Mouse (Mus musculus) C2C12 (cell line): ENCODE data around the gene Grik3. TPM values are rescaled to one million over a fixed set of nuclear protein-coding genes. Genes with fewer than 3 reads are reported as not detected.

Experiments used
- H3K27me3 ChIP-seq: one replicate; pipeline ENCODE4 v1.6.1; 2011; ENCODE audit not compliant: control insufficient read depth, insufficient read depth, insufficient read length
- H3K36me3 ChIP-seq: one replicate; pipeline ENCODE4 v1.6.1; 2011; ENCODE audit not compliant: control insufficient read depth, insufficient read depth
- H3K4me3 ChIP-seq: one replicate; pipeline ENCODE4 v1.5.1; 2011; ENCODE audit warnings: mild to moderate bottlenecking, control low read depth; ENCODE audit not compliant: poor library complexity, insufficient read depth, severe bottlenecking
- H3K79me2 ChIP-seq: one replicate; pipeline ENCODE4 v1.6.1; 2011; ENCODE audit not compliant: control insufficient read depth, insufficient read depth
- H3K79me3 ChIP-seq: one replicate; pipeline ENCODE4 v1.6.1; 2011; ENCODE audit warnings: low read depth, control low read depth
- H3ac ChIP-seq: one replicate; pipeline ENCODE3; 2011; ENCODE audit warnings: low read depth; ENCODE audit not compliant: control insufficient read depth, insufficient read length
- CEBPB ChIP-seq: IDR thresholded peaks from one replicate; pipeline ENCODE4 v1.6.1; 2011; ENCODE audit warnings: low read depth, mild to moderate bottlenecking, control low read depth, moderate library complexity
- CTCF ChIP-seq: IDR thresholded peaks from one replicate; pipeline ENCODE4 v1.5.1; 2011; ENCODE audit not compliant: control insufficient read depth, insufficient read depth, insufficient read length
- FOSL1 ChIP-seq: IDR thresholded peaks from one replicate; pipeline ENCODE4 v1.8.0; 2011; ENCODE audit warnings: mild to moderate bottlenecking, low read length; ENCODE audit not compliant: poor library complexity, insufficient read depth, severe bottlenecking
- MAX ChIP-seq: IDR thresholded peaks from one replicate; pipeline ENCODE4 v1.6.1; 2011; ENCODE audit warnings: mild to moderate bottlenecking, control low read depth
- MYOD1 ChIP-seq: IDR thresholded peaks from one replicate; pipeline ENCODE4 v1.6.1; 2011; ENCODE audit warnings: low read depth; ENCODE audit not compliant: control insufficient read depth, insufficient read length
- MYOG ChIP-seq: IDR thresholded peaks from one replicate; pipeline ENCODE4 v1.6.1; 2011; ENCODE audit not compliant: control insufficient read depth, insufficient read length; ENCODE audit errors: extremely low read depth
- USF1 ChIP-seq: IDR thresholded peaks from one replicate; pipeline ENCODE4 v1.6.1; 2011; ENCODE audit warnings: low read depth, mild to moderate bottlenecking, control low read depth, moderate library complexity
- polyA plus RNA-seq: library from polyadenylated mRNA; unstranded; fragments of >200 nt; fragmentation: generic; extraction: Trizol; gene quantifications from one replicate; pipeline ENCODE4 v1.2.1, GENCODE M21; 2012; ENCODE audit warnings: missing spikeins

Gene Grik3
- polyA plus RNA-seq, 1 experiment = 0.01 TPM

DNA sequence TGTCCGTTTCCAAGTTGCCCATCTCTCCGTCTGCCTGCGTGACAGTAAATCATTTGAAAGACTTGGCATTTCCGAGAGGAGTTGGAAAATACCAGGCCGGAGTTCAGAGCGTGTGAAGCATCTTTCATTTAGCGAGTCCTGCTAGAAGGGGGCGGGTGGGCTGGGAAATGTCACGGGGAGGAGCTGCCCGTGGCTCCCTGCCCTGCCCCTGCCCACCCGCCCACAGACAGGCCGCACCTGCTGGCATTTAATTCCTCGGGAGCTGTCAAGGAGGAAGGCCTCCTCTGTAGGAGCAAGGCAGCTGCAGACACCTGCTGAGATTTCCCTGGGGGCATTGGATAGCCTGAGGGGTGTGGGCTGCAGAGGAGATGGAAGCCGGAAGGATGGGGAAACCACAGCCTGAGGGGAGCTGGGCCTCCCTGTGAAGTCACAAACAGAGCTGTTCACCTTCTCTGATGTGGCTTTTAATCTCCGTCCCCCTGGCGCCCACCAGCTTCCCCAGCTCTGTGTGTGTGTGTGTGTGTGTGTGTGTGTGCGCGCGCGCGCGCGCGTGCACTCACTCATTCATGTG is 161.3 kb downstream of the Grik3 start:
- Histone ChIP-seq H3K79me3 (no peaks in the 10 kb centered on the region), H3ac (no peak overlapping the region), H3K79me2 (no peaks in the 10 kb centered on the region), H3K36me3 (no peaks in the 10 kb centered on the region), H3K27me3 (no peaks in the 10 kb centered on the region), H3K4me3 (no peak overlapping the region)
- no peak for TF ChIP-seq USF1
- no peak for TF ChIP-seq MYOD1
- no peak for TF ChIP-seq MAX
- TF ChIP-seq CEBPB = no peak
- no peak for TF ChIP-seq FOSL1
- no peak for TF ChIP-seq MYOG
- no peak for TF ChIP-seq CTCF

DNA sequence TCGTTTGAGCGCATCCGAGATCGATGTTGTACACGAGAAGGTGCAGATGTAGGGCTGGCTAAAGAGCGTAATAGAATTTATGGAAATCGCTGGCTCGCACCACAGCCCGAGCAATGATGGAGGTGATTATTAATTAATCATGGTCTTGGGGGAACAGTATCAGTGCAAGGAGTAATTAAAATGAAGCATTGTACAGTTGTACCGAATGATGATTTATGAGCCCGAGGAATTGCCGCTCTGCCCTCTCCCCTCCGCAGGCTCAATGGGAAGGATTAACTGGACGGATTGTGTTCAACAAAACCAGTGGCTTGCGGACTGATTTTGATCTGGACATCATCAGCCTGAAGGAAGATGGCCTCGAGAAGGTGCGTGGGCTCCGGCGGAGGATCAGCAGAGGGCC is 165.5 kb downstream of the Grik3 start:
- H3K27me3 ChIP-seq = no peaks in the 10 kb centered on the region
- TF ChIP-seq CTCF (no peak), USF1 (no peak), CEBPB (no peak), MYOD1 (no peak), FOSL1 (no peak), MYOG (no peak), MAX (no peak)
- no peaks in the 10 kb centered on the region for H3K79me3 ChIP-seq
- H3K36me3 ChIP-seq = no peaks in the 10 kb centered on the region
- no peaks in the 10 kb centered on the region for H3K79me2 ChIP-seq
- no peak overlapping the region for H3K4me3 ChIP-seq
- H3ac ChIP-seq = no peak overlapping the region

DNA sequence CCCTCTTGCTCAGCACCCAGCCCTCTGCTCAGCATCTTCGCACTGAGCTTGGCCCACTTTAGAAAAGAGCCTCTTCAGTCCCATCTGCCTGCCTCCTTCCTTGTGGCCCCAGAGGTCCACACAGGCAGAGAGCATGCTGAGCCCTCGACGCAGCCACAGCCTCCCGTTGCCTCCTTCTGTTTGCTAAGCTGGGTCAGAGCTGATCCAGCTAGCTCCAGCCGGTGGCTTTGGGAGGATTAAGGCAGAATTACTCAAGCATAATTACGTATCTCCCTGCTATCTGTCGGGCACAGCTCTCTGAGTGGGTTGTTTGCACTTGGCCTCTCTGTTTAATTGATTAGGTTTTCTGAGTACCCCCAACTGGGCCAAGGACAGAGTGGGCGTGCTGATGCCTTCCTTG is 167.9 kb downstream of the Grik3 start:
- Histone ChIP-seq H3K27me3 (no peaks in the 10 kb centered on the region), H3ac (no peak overlapping the region), H3K79me3 (no peaks in the 10 kb centered on the region), H3K4me3 (no peak overlapping the region), H3K36me3 (no peaks in the 10 kb centered on the region), H3K79me2 (no peaks in the 10 kb centered on the region)
- TF ChIP-seq FOSL1 (no peak), USF1 (no peak), MYOD1 (no peak), MAX (no peak), CEBPB (no peak), CTCF (no peak), MYOG (no peak)

DNA sequence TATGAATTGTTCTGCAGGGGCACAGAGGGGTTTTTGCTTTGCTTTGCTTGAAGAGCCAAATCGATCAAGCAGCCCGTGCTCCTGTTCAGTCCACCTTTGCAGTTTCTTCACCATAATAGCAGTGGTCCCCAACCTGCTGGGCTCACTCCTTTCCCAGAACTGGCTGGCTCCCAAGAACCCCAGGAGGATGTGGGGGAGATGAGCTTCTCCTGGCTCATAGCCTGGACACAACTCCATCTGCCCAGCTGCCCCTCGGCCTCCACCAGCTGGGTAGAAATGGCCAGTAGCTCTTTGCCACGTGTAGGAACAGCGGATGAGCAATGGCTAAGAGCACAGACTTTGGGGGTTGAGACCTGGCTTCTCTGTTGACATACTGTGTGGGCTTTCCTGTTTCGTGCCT is 171.5 kb downstream of the Grik3 start:
- no peaks in the 10 kb centered on the region for H3K79me2 ChIP-seq
- no peaks in the 10 kb centered on the region for H3K36me3 ChIP-seq
- TF ChIP-seq CEBPB = no peak
- TF ChIP-seq USF1 = no peak
- no peak for TF ChIP-seq MAX
- TF ChIP-seq CTCF = no peak
- no peak for TF ChIP-seq MYOD1
- TF ChIP-seq MYOG = no peak
- TF ChIP-seq FOSL1 = no peak
- H3K79me3 ChIP-seq = no peaks in the 10 kb centered on the region
- no peaks in the 10 kb centered on the region for H3K27me3 ChIP-seq
- no peak overlapping the region for H3K4me3 ChIP-seq
- H3ac ChIP-seq = no peak overlapping the region

DNA sequence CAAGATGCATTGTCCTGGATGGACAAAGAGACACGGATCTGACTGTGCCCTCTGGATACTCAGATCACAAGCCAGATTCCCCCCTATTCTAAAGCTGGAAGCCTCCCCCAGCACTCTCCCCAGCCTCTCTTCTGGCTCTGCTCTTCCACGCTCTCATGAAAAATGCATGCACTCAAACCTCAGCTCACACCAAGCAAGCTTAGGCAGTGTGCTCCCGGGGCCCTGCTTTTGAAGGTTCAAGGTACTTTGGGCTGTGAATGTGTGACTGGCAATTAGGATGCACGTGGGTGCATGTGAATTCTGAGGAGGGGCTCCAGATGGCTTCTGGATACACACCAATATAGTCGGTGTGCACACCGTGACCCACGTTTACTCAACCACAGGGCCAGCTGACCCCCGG is 172.8 kb downstream of the Grik3 start:
- Histone ChIP-seq H3K79me2 (no peaks in the 10 kb centered on the region), H3K4me3 (no peak overlapping the region), H3K36me3 (no peaks in the 10 kb centered on the region), H3ac (no peak overlapping the region), H3K79me3 (no peaks in the 10 kb centered on the region), H3K27me3 (no peaks in the 10 kb centered on the region)
- TF ChIP-seq FOSL1 (no peak), USF1 (no peak), CTCF (no peak), MYOD1 (no peak), MYOG (no peak), CEBPB (no peak), MAX (no peak)

DNA sequence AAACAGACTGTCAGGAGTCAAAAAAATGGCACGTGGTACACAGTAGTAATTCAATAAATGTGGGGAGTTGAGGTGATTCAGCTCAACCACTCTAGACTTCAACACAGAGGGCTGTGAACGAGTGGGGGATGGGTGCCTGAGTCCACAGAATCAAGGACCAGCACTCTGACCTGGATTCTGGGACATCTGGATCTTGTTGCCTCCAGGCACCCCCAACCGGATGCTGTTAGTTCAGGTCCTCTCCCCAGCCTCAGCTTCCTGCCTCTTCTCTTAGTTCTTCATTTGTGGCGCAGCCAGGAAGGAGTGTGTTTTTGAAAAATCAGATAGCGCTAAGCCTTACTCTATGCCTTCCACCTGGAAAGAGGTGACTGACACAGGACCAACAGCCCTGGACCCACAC is 175.5 kb downstream of the Grik3 start:
- no peak for TF ChIP-seq CTCF
- no peak for TF ChIP-seq FOSL1
- no peak for TF ChIP-seq USF1
- TF ChIP-seq MYOG = no peak
- TF ChIP-seq MAX = no peak
- no peak for TF ChIP-seq MYOD1
- TF ChIP-seq CEBPB = no peak
- H3K36me3 ChIP-seq = no peaks in the 10 kb centered on the region
- H3K4me3 ChIP-seq = no peak overlapping the region
- no peaks in the 10 kb centered on the region for H3K27me3 ChIP-seq
- H3K79me3 ChIP-seq = no peaks in the 10 kb centered on the region
- H3K79me2 ChIP-seq = no peaks in the 10 kb centered on the region
- no peak overlapping the region for H3ac ChIP-seq

DNA sequence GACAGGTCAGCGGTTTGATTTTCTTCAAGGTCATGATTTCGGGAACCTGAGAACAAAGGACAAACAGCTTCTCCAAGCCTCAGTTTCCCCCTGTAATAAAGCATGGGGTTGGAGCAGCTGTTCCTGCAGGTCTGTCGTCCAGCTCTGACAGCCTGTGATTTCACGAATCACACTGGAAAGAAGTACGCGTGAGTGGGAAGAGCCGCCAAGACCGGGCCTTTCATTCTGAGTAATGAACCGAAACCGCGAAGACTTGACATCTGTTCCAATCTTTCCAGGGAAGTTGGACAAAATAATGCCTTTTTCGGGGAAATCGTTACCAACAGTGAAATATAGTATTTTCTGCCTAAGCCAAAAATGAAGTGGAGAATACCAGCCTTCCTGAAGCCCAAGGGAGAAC is 191.5 kb downstream of the Grik3 start:
- H3K36me3 ChIP-seq = no peaks in the 10 kb centered on the region
- H3K4me3 ChIP-seq = no peak overlapping the region
- no peak for TF ChIP-seq CTCF
- TF ChIP-seq MYOG = no peak
- no peak for TF ChIP-seq CEBPB
- TF ChIP-seq USF1 = no peak
- TF ChIP-seq MYOD1 = no peak
- no peak for TF ChIP-seq MAX
- TF ChIP-seq FOSL1 = no peak
- H3K79me2 ChIP-seq = no peaks in the 10 kb centered on the region
- no peak overlapping the region for H3ac ChIP-seq
- no peaks in the 10 kb centered on the region for H3K27me3 ChIP-seq
- no peaks in the 10 kb centered on the region for H3K79me3 ChIP-seq
